Mouse (Mus musculus) urinary bladder, adult 2 months (tissue): ENCODE measurements around the gene Plod1. TPM values are rescaled to one million over a fixed set of nuclear protein-coding genes. Genes with fewer than 3 reads are reported as not detected.
"Not testable (repeated sequence)": the region's sequence is repeated elsewhere in the genome, so short reads cannot be mapped to it uniquely, and the experiment has no call there.

ENCODE experiments used
- DNase-seq: peaks from one replicate; pipeline ENCODE4 v3.0.0; 2022; ENCODE audit warnings: low spot score
- polyA plus RNA-seq: library from polyadenylated mRNA; depleted of rRNA; stranded (reverse); fragments of >200 nt; gene quantifications from 2 replicates; pipeline ENCODE4 v1.2.3, GENCODE M21; 2012

Gene Plod1
- polyA plus RNA-seq, 1 experiment, result 42.5 TPM

DNA sequence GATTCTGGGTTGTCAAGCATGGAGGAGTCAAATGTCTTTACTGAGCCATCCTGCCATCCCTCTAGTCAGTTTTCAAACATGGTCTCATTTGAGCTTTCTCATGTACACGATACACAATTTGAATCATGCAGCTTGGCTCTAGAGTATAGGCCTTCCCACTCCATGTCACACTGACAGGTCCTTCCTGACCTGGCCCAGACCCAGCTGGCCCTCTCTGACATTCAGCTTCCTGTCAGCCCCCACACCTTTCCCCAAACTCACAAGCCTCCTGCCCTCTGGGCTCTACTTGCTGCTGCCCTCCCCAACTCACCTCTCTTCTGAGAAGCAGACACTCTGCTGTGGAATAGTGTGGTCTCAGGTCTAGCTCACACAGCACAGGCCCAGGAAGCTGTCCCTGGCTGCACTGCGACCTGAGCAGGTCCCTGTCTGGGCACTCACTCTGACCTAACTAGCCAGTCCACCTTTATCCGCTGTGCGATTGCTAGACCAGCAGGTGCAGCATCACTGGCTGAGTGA lies 40.7 kb downstream of the Plod1 start:
- DNase-seq, result no peak

DNA sequence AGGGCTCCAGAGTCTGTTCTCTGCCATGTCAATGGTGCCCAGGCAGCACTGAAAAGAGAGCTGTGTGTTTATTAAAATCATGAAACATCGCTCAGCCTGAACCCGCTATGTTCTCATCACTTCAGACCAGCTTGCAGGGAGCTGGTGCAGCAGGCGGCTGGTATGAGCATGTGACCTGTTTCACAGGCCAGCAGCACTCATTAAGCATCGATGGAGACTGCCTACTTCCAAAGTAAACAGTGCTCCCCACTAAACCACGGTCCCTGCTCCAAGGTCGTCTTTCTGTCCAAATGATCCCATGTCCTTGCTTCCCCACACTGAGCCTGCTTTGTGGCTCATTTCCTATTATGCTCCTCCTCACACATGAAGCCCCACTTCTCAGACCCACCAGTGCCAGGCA lies 46.2 kb downstream of the Plod1 start:
- DNase-seq, result no peak

DNA sequence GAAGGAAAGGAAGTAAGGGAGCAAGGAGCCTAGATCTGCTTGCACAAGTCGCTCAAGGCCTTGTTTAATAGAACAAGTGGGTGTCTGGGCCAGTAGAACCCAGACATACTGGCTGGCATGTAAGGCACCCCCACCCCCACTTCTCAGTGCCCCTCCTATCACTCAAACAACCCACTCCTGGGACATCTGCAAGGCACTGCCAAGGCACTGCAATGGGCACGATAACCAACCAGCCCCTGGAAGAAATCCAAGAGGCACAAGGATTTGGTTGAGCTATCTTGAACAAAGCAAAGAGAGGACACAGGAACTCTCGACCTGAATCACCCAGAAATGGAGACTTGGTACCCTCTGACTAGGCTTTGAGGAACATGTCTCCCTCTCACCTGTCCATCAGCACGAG lies 48.3 kb downstream of the Plod1 start:
- DNase-seq, result no peak

DNA sequence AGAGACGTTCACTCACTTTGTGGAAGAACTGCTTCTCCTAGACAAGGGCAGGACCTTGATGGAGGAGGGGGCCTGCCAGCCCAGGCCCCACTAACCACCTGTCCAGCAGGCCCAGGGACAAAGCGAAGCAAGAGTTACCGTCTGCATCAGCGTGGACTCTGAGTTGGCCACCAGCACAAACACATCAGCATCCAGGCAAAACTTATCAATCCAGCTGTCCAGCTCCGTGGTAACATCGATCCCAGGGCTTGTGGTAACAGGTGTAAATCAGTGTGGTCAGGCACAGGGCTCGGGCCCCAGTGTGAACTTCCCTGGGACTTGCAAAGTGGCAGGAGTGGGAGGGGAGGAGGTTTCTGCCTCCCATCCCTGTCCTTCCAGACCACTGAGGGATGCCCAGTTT lies 49.3 kb downstream of the Plod1 start:
- DNase-seq, result no peak

DNA sequence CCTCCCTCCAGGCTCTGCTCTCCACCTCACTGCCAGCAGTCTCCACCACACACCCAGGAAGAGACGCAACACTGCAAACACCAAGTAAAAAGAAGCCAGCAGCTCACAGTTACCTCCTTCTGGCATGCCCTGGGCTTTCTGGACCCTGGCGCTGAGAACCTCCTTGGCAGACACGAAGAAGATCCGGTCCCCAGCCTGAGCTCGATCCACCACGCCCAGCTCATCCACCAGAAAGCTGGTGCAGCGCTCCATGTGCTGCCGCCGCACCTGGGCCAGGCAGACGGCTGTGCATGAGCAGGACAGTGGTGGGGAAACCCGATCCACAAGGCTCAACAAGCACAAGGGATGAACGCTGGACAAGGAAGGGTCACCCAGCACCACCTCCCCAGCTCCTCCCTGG lies 50.4 kb downstream of the Plod1 start:
- no peak for DNase-seq

DNA sequence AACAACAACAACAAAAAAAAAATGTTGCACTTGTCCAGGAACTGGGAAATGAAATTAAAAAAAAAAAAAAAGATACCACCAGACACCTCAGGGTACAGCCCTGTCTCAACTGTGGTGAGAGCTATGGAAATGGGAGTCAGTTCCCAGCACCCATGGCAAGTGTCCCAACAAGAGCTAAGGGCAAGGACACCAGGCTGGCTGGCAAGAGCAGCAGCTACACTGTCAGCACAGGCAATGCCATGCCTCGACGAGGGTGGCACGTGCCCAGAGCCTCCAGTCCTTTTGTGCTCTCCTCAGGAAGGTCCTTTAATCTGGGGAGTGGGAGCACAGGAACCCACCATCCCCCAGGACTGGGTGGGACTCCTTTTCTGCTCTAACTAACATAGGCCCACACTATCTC lies 52.4 kb downstream of the Plod1 start:
- DNase-seq, result no peak

DNA sequence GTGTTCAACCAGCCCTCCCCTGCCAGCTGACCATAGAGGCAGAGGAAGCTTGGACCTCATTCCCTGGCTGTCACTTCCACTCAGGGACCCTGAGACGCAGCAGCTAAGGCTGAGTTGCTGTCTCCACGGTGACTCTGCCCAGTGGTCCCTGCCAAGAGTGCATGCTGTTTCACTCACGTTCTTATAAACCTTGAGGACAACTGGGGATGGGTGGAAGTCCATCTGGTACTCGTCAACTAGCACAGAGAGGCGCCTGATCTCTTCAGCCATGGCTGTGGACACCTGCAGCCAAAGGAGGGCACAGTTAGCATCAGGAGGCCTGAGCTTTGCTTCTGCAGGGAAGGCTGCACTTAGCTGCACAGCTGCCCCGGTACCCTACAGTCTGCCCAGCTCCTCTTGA lies 53.5 kb downstream of the Plod1 start:
- no peak for DNase-seq

DNA sequence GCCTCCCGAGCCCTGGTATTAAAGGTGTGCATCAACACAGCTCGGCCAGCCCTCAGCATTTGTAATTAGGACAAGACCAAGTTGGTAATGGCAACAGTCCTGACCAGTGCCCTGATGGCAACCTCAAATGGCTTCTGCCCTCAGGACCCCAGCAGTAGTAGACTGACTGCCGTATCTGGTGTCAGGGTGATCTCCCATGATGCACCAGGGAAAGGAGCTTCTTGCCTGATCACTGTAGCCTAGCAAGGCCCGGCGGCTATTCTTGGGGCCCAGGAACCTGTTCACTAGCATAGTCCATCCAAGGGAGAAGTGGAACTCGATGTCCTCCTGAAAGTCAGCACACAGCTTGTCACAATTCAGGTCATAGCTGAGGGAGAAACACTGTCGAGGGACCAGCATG lies 54.8 kb downstream of the Plod1 start:
- no peak for DNase-seq

DNA sequence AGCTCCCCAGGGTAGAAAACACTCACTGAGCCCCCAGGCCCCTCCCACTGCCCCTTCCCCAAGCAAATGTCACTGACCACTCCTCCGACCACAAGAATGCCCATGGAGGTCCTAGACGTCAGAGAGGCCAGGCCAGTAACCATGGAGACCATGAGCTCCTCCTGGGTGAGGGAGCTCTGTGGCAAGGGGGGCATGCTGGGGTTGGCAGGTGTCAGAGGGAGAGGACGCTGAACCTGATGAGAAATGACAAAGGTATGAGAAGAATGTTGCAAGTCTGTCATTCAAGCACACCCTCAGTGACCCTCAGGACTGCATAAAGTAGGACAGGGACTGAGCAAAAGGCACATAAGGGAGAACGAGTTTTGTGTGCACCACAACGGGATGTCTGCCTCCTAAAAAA lies 56.7 kb downstream of the Plod1 start:
- no peak for DNase-seq

DNA sequence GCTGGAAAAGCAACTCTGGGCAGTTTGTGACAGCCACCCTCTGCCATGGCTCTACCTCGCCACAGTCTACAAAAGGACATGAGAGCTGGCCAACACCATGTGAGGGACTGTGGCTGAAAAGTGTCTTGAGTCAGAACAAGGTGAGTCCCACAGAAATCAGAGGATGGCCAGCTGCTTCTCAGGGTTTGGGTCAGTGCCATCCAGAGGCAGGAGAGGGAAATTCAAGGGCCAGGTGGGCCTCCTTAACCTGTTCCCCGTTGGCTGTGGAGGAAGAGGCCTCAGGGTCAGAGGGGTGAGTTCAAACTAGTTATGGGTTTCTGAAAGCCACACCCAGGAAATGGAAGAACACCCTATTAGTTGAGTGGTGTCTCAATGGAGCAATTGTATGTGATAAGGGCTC lies 57.1 kb downstream of the Plod1 start:
- no peak for DNase-seq

DNA sequence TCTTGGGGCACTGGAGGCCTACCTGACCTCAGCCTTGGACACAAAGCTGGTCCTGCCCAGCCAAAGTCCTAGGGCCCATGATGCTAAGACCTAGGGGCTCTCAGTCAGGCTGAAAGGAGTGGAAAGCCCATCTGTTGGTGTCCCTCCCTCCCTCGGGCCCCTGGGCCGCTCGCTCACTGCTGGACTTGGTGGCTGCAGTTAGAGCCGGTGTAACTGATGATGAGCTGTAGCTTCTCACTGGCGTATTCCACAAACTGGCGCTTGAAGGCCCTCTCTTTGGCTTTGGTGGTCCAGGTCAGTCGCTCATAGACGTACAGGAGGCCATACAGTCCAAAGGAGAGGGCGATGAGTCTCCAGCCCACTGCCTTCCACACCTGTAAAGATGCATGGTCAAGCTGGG lies 58.0 kb downstream of the Plod1 start:
- DNase-seq, result no peak

DNA sequence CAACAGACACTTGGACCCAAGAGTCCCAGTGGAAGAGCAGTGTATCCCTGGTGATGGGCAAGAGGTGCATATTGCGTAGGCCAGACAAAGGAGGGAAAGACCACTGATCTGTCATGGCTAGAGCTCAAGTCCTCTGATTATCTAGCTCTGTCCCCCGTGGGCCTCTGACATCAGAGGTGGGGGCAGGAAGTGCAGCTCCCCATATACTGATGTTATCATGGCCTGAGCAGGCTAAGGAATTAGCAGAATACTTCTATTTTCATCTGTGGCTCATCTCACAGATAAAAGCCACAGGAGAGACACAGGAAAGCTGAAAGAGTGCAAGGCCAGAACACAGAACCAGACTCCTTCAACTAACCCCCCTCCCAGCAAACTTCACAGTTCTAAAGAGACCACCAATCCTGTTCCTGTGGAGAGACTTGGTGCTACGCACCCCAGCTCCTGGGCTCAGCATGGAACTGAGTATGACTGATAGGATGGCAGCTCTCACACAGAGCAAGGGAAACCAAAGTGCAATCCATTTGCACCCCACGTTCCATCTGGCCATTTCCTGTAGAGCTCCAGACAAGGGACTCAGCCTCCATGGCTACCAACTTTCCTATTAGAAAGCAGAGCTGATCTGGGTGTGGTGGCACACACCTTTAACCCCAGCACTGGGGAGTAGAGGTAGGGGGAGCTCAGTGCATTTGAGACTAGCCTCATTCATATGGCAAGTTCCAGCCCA lies 60.6 kb downstream of the Plod1 start:
- DNase-seq, result no peak

DNA sequence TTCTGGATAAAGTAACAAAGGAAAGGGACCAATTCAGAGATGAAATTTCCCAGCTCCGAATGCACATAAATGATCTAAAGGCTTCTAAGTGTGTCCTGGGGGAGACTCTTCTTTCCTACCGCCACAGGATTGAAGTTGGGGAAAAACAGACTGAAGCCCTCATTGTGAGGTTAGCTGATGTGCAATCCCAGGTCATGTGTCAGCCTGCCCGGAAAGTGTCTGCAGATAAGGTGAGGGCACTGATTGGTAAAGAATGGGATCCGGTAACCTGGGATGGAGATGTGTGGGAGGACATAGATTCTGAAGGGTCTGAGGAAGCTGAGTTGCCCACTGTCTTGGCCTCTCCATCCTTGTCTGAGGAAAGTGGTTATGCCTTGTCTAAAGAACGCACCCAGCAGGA lies 67.3 kb downstream of the Plod1 start:
- DNase-seq, result no peak

DNA sequence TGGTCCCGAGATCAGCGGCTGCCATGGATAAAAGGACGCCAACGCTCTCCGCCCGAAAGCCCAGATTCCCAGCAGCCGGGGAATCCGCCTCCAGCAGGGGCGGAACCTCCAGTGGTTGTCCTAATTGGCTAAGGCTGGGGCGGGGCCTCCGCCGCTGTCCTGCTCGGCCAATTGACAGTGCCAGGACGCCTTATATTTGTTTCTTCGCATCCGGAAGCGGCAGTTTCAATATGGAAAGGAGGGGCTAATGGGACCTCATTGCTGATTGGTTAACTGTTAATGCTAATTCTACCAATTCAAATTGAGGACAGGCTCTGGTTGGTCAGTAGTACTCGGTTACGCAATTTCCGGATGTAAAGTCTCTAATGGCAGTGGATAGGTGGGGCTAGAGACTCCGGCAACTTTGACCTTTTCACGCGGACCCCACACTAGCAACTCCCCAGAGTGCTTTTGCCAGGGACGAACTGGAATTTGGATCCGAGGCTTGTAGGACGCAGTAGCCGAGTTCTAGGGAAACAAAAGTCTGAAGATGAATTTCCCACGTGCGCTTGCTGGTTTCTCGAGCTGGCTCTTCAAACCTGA lies 68.0 kb downstream of the Plod1 start, which contains the start of the genes Miip and Fv1:
Gene Miip (minus strand): TSS at position 367 of the 582 bp plus-strand sequence.
Gene Fv1 (plus strand): TSS at position 530 of the 582 bp plus-strand sequence.
- DNase-seq, result peak; percentile 76

DNA sequence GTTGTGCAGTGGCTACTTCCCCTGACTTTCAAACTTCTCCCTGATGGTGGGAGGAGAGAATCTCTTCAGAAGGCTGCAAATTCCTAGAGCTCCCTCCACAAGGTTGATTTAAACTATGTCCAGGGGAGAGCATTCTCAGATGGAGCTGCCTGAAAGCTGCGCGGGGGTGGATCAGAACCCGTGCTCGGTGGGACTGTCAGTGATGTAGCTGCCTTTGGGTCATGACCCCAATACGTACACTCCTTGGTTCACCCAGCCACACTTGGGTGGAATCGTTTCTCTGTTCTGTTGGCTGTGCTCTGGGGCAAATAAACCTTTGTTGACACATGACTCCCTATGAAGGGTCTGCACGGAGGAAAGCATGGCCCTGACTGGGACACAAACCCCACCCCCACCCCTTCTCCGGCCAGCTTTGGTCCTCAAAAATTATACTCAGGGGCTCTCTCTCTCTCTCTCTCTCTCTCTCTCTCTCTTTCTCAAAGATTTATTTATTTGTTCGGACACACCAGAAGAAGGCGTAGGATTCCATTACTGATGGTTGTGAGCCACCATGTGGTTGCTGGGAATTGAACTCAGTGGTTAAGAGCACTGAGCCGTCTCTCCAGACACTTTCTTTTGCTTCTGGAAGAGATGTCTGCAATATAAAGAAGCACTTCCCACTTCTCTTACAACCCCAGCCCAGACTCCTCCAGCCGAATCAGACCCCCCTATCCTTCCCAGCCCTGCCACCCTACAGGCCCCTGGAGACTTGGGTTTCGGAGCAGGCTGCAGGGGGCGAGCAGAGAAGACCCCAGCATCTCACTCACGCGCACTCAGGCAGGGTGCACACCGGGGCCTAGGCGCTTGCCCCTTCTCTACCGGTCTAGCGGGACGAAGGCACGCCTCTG lies 68.8 kb downstream of the Plod1 start:
- no peak for DNase-seq

DNA sequence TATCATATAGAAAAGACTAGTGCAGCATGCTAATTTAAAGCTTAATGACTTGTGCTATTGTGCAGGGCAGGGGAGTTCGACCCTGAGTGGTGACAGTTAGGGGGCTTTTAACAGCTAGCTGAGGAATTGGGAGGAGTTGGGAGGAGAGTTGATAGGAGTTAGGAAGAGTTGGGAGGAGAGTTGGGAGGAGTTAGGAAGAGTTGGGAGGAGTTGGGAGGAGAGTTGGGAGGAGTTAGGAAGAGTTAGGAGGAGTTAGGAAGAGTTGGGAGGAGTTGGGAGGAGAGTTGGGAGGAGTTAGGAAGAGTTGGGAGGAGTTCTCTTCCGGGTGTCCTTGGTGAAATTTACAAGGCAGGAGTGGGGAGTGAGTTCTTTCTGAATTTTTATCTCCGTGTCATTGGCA lies 69.8 kb downstream of the Plod1 start:
- not testable (repeated sequence) for DNase-seq

DNA sequence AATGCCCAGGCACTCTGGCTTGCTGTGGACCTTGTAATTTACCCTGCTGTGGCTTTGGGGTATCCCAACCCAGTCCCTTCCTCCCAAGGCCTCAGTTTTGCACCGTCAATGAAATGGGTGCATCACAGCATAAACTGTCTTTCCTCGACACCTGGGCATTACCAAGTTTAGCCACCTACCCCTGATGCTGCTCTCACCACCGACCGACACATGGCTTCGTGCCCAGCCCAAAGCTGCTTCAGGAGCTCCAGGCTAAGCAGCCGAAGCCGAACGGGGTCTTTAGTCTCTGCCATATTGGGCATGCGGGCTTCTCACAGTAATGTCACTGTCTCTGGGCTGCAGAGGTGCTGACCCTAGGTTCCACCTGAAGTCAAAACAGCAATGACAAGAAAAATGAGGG lies 70.5 kb downstream of the Plod1 start:
- DNase-seq, result no peak

DNA sequence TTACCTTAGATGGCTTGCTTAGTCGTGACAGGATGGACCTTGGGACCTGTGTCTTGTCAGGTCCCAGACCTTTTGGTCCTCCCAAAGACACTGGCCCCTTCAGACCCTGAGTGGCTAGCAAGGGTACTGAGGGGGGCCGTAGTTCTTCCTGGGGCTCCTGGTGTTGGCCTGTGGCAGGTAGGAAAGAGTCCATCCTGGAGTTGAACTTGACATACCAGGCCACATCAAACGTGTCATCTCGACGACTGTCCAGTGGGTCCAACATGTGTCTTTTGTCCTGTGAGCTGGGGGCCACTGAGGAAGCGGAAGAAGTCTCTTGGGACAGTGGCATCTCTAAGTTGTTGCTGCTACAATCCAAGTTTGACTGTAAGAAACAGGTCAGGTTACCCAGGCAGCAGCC lies 70.9 kb downstream of the Plod1 start:
- DNase-seq, result no peak

DNA sequence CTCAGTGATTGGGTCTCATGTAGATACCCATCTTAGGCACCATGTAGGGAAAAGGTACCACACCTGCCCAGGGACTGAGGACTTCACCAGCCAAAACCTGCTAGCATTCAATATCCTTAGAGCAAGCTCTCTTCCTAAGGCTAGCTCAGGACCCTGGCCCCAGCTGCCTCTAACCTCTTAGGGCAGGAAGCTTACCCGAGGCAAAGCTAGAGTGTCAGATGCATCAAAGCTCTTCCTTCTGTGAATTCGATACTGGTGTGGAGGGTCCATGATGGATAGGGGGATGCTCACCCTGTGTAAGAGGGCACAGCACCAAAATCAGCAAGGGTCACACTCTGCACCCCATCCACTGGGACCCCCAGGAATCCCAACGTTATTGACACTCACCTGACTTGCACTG lies 74.5 kb downstream of the Plod1 start:
- DNase-seq, result no peak
